Mouse (Mus musculus) embryonic facial prominence, embryonic 11.5 days (tissue): ENCODE measurements at regions not wholly inside any gene's neighbourhood (a gene's known extent, or its start where the extent isn't known, plus 50 kb on each side); places are given as distances from the start of the nearest gene placed in this dataset.
A peak's percentile ranks its signal among the peaks of the same experiment; 100 is the strongest.

ENCODE experiments used
- ATAC-seq: fragments of 200-750 bp; cut with Nextera tagmentation; replicated peaks from 2 replicates; pipeline ENCODE4 v1.8.0; 2017; ENCODE audit warnings: low read depth; ENCODE audit not compliant: insufficient number of reproducible peaks, low FRiP score, low TSS enrichment
- DNase-seq: peaks from one replicate; pipeline ENCODE4 v3.0.0-alpha.2; 2015; ENCODE audit warnings: low spot score
- H3K27ac ChIP-seq: fragments of 300-500 bp; sonication (generic); replicated peaks from 2 replicates; pipeline ENCODE4 v1.5.1; 2014; ENCODE audit warnings: mild to moderate bottlenecking, low read depth, low read length, control low read depth
- H3K27me3 ChIP-seq: fragments of 300-500 bp; sonication (generic); 2 replicates; pipeline ENCODE4 v1.6.1; 2014; ENCODE audit warnings: mild to moderate bottlenecking, low read length, moderate library complexity, mixed read lengths; ENCODE audit not compliant: control insufficient read depth, insufficient read depth
- H3K36me3 ChIP-seq: fragments of 300-500 bp; sonication (generic); replicated peaks from 2 replicates; pipeline ENCODE4 v1.6.1; 2014; ENCODE audit warnings: low read depth, mild to moderate bottlenecking, low read length, moderate library complexity, mixed read lengths; ENCODE audit not compliant: control insufficient read depth, insufficient read depth
- H3K4me1 ChIP-seq: fragments of 300-500 bp; sonication (generic); 2 replicates; pipeline ENCODE4 v1.6.1; 2014; ENCODE audit warnings: low read length, mixed read lengths; ENCODE audit not compliant: control insufficient read depth, insufficient read depth
- H3K4me2 ChIP-seq: fragments of 300-500 bp; sonication (generic); 2 replicates; pipeline ENCODE4 v1.6.1; 2014; ENCODE audit warnings: low read depth, mild to moderate bottlenecking, control low read depth, low read length, moderate library complexity
- H3K4me3 ChIP-seq: fragments of 300-500 bp; sonication (generic); 2 replicates; pipeline ENCODE4 v1.5.1; 2014; ENCODE audit warnings: low read depth, low read length, control low read depth
- H3K9ac ChIP-seq: fragments of 300-500 bp; sonication (generic); replicated peaks from 2 replicates; pipeline ENCODE4 v1.6.1; 2014; ENCODE audit warnings: mild to moderate bottlenecking, control low read depth, low read length
- H3K9me3 ChIP-seq: fragments of 300-500 bp; sonication (generic); replicated peaks from 2 replicates; pipeline ENCODE4 v1.6.1; 2016; ENCODE audit warnings: mild to moderate bottlenecking, low read length, inconsistent platforms, mixed read lengths; ENCODE audit not compliant: control insufficient read depth
- WGBS: fragments of 180-500 bp; shearing (Covaris S2); extraction: QIAGEN DNeasy Blood & Tissue Kit; methylation state at CpG from one replicate; pipeline ENCODE4 v1.1.7; 2014; 5-methylcytosine and 5-hydroxymethylcytosine counted together

DNA sequence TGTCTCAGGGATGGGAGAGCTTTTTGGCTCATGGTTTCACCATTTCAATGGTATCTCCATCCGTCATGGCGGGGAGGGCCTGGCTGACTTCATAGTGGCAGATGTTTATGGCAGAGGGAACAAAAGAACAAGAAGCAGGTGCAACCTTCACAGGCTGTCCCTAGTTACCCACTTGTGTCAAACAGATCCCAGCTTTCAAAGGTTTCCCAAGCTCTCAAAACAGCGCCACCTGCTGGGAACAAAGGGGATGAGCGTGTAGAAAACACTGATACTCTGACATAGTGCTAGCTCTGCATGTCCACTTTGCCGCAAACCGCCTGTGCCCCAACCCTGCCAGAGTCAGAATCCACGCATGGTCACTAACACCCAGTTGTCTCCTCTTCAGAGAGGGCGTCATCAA lies 69.5 kb downstream of the Cryba4 start:
- Histone ChIP-seq H3K27me3 (no peaks in the 10 kb centered on the region; the same call in 1 of the 2 replicates), H3K4me2 (no peak overlapping the region), H3K27ac (no peak overlapping the region), H3K4me3 (no peak overlapping the region), H3K9me3 (no peaks in the 10 kb centered on the region), H3K9ac (no peak overlapping the region), H3K36me3 (no peaks in the 10 kb centered on the region), H3K4me1 (no peaks in the 10 kb centered on the region)
- peak; percentile 59 for DNase-seq
- WGBS, result 34% methylated on average over 8 of the region's 8 CpGs
- ATAC-seq, result no peak

GRCm38 (mm10) chr5:112195667-112196066 lies 56.7 kb downstream of the Cryba4 start:
- H3K4me2 ChIP-seq, result no peak overlapping the region
- H3K4me1 ChIP-seq, result no peaks in the 10 kb centered on the region
- no peak for ATAC-seq
- H3K9me3 ChIP-seq, result no peaks in the 10 kb centered on the region
- H3K36me3 ChIP-seq, result no peaks in the 10 kb centered on the region
- H3K9ac ChIP-seq, result no peak overlapping the region
- 51% methylated on average over 6 of the region's 6 CpGs for WGBS
- H3K4me3 ChIP-seq, result no peak overlapping the region
- no peak overlapping the region for H3K27ac ChIP-seq
- DNase-seq, result no peak
- H3K27me3 ChIP-seq, result no peaks in the 10 kb centered on the region
